Mouse (Mus musculus): ENCODE measurements around the gene Itsn2.

The Itsn2 gene

GRCm38 (mm10) chr12:4593166-4593929 lies 910 bp downstream of the Itsn2 start:
- in situ Hi-C loops (cut with MboI; ENCODE audit: unreplicated experiment in 2 of 2): loop anchor here in 1 of 2 experiments (10.0 kb wide), 1 partner anchor 251 kb away; the partner anchor contains the start of genes Fkbp1b and Wdcp

- in situ Hi-C loops (cut with MboI; ENCODE audit: unreplicated experiment in 2 of 2): loop anchor here in 1 of 2 experiments (10.0 kb wide), 1 partner anchor 251 kb away; the partner anchor contains the start of genes Fkbp1b and Wdcp
These were observed 1.5 kb downstream of the Itsn2 start for GRCm38 (mm10) chr12:4593930-4594391.

- in situ Hi-C loops (cut with MboI; ENCODE audit: unreplicated experiment in 2 of 2): loop anchor here in 1 of 2 experiments (10.0 kb wide), 1 partner anchor 250 kb away; the partner anchor contains the start of genes Fkbp1b and Wdcp
These were observed 2.6 kb downstream of the Itsn2 start for GRCm38 (mm10) chr12:4595055-4595454.

- in situ Hi-C loops (cut with MboI; ENCODE audit: unreplicated experiment in 2 of 2): loop anchor here in 1 of 2 experiments (10.0 kb wide), 1 partner anchor 246 kb away; the partner anchor contains the start of genes Fkbp1b and Wdcp
These were observed 6.4 kb downstream of the Itsn2 start for GRCm38 (mm10) chr12:4598666-4599428.

- in situ Hi-C loops (cut with MboI; ENCODE audit: unreplicated experiment in 2 of 2): loop anchor here in 1 of 2 experiments (10.0 kb wide), 1 partner anchor 245 kb away; the partner anchor contains the start of genes Fkbp1b and Wdcp
These were observed 7.3 kb downstream of the Itsn2 start for GRCm38 (mm10) chr12:4599713-4600112.

GRCm38 (mm10) chr12:4606625-4607024 lies 14.2 kb downstream of the Itsn2 start:
- in situ Hi-C loops (cut with MboI; ENCODE audit: unreplicated experiment in 2 of 2): no loop called here

- in situ Hi-C loops (cut with MboI; ENCODE audit: unreplicated experiment in 2 of 2): no loop called here
These were observed 22.3 kb downstream of the Itsn2 start for GRCm38 (mm10) chr12:4614722-4615121.

- in situ Hi-C loops (cut with MboI; ENCODE audit: unreplicated experiment in 2 of 2): no loop called here
These were observed 31.8 kb downstream of the Itsn2 start for GRCm38 (mm10) chr12:4624201-4624600.

- in situ Hi-C loops (cut with MboI; ENCODE audit: unreplicated experiment in 2 of 2): loop anchor here in 1 of 2 experiments (10.0 kb wide), 1 partner anchor 48 kb away; no protein-coding TSS in a partner anchor
These were observed 40.5 kb downstream of the Itsn2 start for GRCm38 (mm10) chr12:4632957-4633356.

GRCm38 (mm10) chr12:4638438-4638837 lies 46.0 kb downstream of the Itsn2 start:
- in situ Hi-C loops (cut with MboI; ENCODE audit: unreplicated experiment in 2 of 2): loop anchor here in 1 of 2 experiments (10.0 kb wide), 1 partner anchor 54 kb away; no protein-coding TSS in a partner anchor

GRCm38 (mm10) chr12:4640737-4641136 lies 48.3 kb downstream of the Itsn2 start:
- in situ Hi-C loops (cut with MboI; ENCODE audit: unreplicated experiment in 2 of 2): no loop called here

- in situ Hi-C loops (cut with MboI; ENCODE audit: unreplicated experiment in 2 of 2): loop anchor here (25.0 kb wide), 2 partner anchors 305 to 1195 kb away; no protein-coding TSS in a partner anchor
These were observed 64.4 kb downstream of the Itsn2 start for GRCm38 (mm10) chr12:4656813-4657212.

- in situ Hi-C loops (cut with MboI; ENCODE audit: unreplicated experiment in 2 of 2): loop anchor here (25.0 kb wide), 2 partner anchors 297 to 1203 kb away; no protein-coding TSS in a partner anchor
These were observed 72.7 kb downstream of the Itsn2 start for GRCm38 (mm10) chr12:4664929-4665674.

- in situ Hi-C loops (cut with MboI; ENCODE audit: unreplicated experiment in 2 of 2): loop anchor here (25.0 kb wide), 2 partner anchors 297 to 1203 kb away; no protein-coding TSS in a partner anchor
These were observed 73.2 kb downstream of the Itsn2 start for GRCm38 (mm10) chr12:4665675-4666037.

GRCm38 (mm10) chr12:4676336-4676735 lies 83.9 kb downstream of the Itsn2 start:
- in situ Hi-C loops (cut with MboI; ENCODE audit: unreplicated experiment in 2 of 2): no loop called here

- in situ Hi-C loops (cut with MboI; ENCODE audit: unreplicated experiment in 2 of 2): no loop called here
These were observed 87.5 kb downstream of the Itsn2 start for GRCm38 (mm10) chr12:4679971-4680370.

GRCm38 (mm10) chr12:4685441-4685840 lies 93.0 kb downstream of the Itsn2 start:
- in situ Hi-C loops (cut with MboI; ENCODE audit: unreplicated experiment in 2 of 2): no loop called here

GRCm38 (mm10) chr12:4688386-4688785 lies 95.9 kb downstream of the Itsn2 start:
- in situ Hi-C loops (cut with MboI; ENCODE audit: unreplicated experiment in 2 of 2): no loop called here

GRCm38 (mm10) chr12:4689341-4689740 lies 96.9 kb downstream of the Itsn2 start:
- in situ Hi-C loops (cut with MboI; ENCODE audit: unreplicated experiment in 2 of 2): no loop called here

- in situ Hi-C loops (cut with MboI; ENCODE audit: unreplicated experiment in 2 of 2): no loop called here
These were observed 98.8 kb downstream of the Itsn2 start for GRCm38 (mm10) chr12:4691193-4691592.
